ENCODE assay signal across 8 mouse cellular contexts in genomic region chr10:13499331-13499730, GRCm38 (mm10). TPM values are rescaled to one million over a fixed set of nuclear protein-coding genes. Genes with fewer than 3 reads are reported as not detected.
DNase-seq lines count a peak whose midpoint lies in the region; ATAC-seq and TF ChIP-seq lines count a peak whose summit lies in the region.

TSS of gene Fuca2 (plus strand) at chr10:13499540.

- no peak for TF ChIP-seq POLR2A in MEL (IDR thresholded peaks at IDR 0.05; ENCODE audit: control insufficient read depth in 1 of 2, insufficient read depth in 1 of 2, low read depth in 1 of 2, low read length in 2 of 2, poor library complexity in 1 of 2)

- 88% methylated on average over 2 of the region's 2 CpGs for WGBS in forebrain, embryonic 14.5 days
- 81% methylated on average over 2 of the region's 2 CpGs for WGBS in hindbrain, embryonic 10.5 days
- 63% methylated on average over 2 of the region's 2 CpGs for WGBS in liver, embryonic 11.5 days

- peaks cover 0 to 7% of the 10 kb centered on the region in 2 experiments; a peak in 2 of 4 replicates for H3K4me1 ChIP-seq in MEL (ENCODE audit: control insufficient read depth in 1 of 2, insufficient read depth in 2 of 2, low read length in 2 of 2)
- no peaks in the 10 kb centered on the region for H3K4me1 ChIP-seq in forebrain, embryonic 14.5 days (ENCODE audit: control insufficient read depth, insufficient read depth, low read length)
- peaks cover 13% of the 10 kb centered on the region; the same call in 1 of the 2 replicates for H3K4me1 ChIP-seq in hindbrain, embryonic 10.5 days (replicated peaks)
- peaks cover 7% of the 10 kb centered on the region for H3K4me1 ChIP-seq in liver, embryonic 11.5 days (replicated peaks; ENCODE audit: control insufficient read depth, insufficient read depth, low read length)

- H3K79me2 ChIP-seq in MEL (ENCODE audit: control insufficient read depth, insufficient read depth, low read length, poor library complexity): peaks cover 2% of the 10 kb centered on the region; the same call in 1 of the 2 replicates

- H3K36me3 ChIP-seq in MEL (ENCODE audit: control insufficient read depth in 1 of 2, insufficient read depth in 2 of 2, low read length in 2 of 2): peaks cover 0 to 4% of the 10 kb centered on the region in 2 experiments; a peak in 2 of 4 replicates
- H3K36me3 ChIP-seq in forebrain, embryonic 14.5 days (ENCODE audit: control insufficient read depth, insufficient read depth, low read length): no peaks in the 10 kb centered on the region
- H3K36me3 ChIP-seq in hindbrain, embryonic 10.5 days: no peaks in the 10 kb centered on the region
- H3K36me3 ChIP-seq in liver, embryonic 11.5 days (ENCODE audit: control insufficient read depth, insufficient read depth, low read length): peaks cover 3% of the 10 kb centered on the region; the same call in 1 of the 2 replicates

- H3K27me3 ChIP-seq in MEL (ENCODE audit: control insufficient read depth in 1 of 2, insufficient read depth in 2 of 2, low read length in 2 of 2): no peaks in the 10 kb centered on the region; a peak in 1 of 4 replicates
- no peaks in the 10 kb centered on the region for H3K27me3 ChIP-seq in forebrain, embryonic 14.5 days (replicated peaks; ENCODE audit: control insufficient read depth, insufficient read depth, low read length)
- peaks cover 4% of the 10 kb centered on the region for H3K27me3 ChIP-seq in hindbrain, embryonic 10.5 days (ENCODE audit: insufficient read depth, poor library complexity, severe bottlenecking)
- H3K27me3 ChIP-seq in liver, embryonic 11.5 days (replicated peaks; ENCODE audit: control insufficient read depth, insufficient read depth, low read length): no peaks in the 10 kb centered on the region

- peak within 1 kb of the TSS; percentile 86 to 90; a peak in 3 of 4 replicates for H3K4me3 ChIP-seq in MEL (ENCODE audit: control insufficient read depth in 1 of 2, insufficient read depth in 1 of 2, low read depth in 2 of 2, low read length in 2 of 2)
- no peak within 1 kb of the TSS for H3K4me3 ChIP-seq in forebrain, embryonic 14.5 days (ENCODE audit: low read depth, low read length)
- H3K4me3 ChIP-seq in hindbrain, embryonic 10.5 days: no peak within 1 kb of the TSS
- H3K4me3 ChIP-seq in liver, embryonic 11.5 days (ENCODE audit: low read depth, low read length): no peak within 1 kb of the TSS

- no peak for TF ChIP-seq RAD21 in MEL (IDR thresholded peaks at IDR 0.05; ENCODE audit: low read depth, low read length)

- no peak within 1 kb of the TSS for H3K27ac ChIP-seq in MEL (ENCODE audit: control insufficient read depth, low read depth, low read length)
- H3K27ac ChIP-seq in forebrain, embryonic 14.5 days (ENCODE audit: low read depth, low read length): no peak within 1 kb of the TSS
- H3K27ac ChIP-seq in hindbrain, embryonic 10.5 days: no peak within 1 kb of the TSS
- no peak within 1 kb of the TSS for H3K27ac ChIP-seq in liver, embryonic 11.5 days (ENCODE audit: low read depth, low read length)

- no peaks in the 10 kb centered on the region for H3K9me3 ChIP-seq in MEL (replicated peaks; ENCODE audit: insufficient read depth, low read length)
- H3K9me3 ChIP-seq in forebrain, embryonic 14.5 days (replicated peaks; ENCODE audit: control insufficient read depth, low read length): no peaks in the 10 kb centered on the region
- no peaks in the 10 kb centered on the region for H3K9me3 ChIP-seq in hindbrain, embryonic 10.5 days
- no peaks in the 10 kb centered on the region for H3K9me3 ChIP-seq in liver, embryonic 11.5 days (ENCODE audit: control insufficient read depth, low read length)

- peak; percentile 1 to 4 for DNase-seq in B cell, adult 2 months
- DNase-seq in MEL (ENCODE audit: low read depth, low spot score): no peak
- no peak for DNase-seq in forebrain, embryonic 14.5 days (ENCODE audit: low spot score)
- no peak for DNase-seq in hindbrain, embryonic 10.5 days (ENCODE audit: low spot score)
- DNase-seq in liver, embryonic 11.5 days (ENCODE audit: low spot score): no peak
- peak; percentile 11 for DNase-seq in skeletal muscle tissue, adult 2 months (ENCODE audit: low read depth, low spot score)
- no peak for DNase-seq in Muller cell, postnatal 12 days (ENCODE audit: inconsistent ontology term)
- no peak for DNase-seq in kidney, postnatal 4 days

- ATAC-seq in forebrain, embryonic 14.5 days: no peak
- no peak for ATAC-seq in liver, embryonic 11.5 days (replicated peaks; ENCODE audit: low FRiP score)

- no peak within 1 kb of the TSS for H3K4me2 ChIP-seq in forebrain, embryonic 14.5 days (ENCODE audit: low read length)
- H3K4me2 ChIP-seq in liver, embryonic 11.5 days: peak within 1 kb of the TSS; percentile 79; the same call in 1 of the 2 replicates

- TF ChIP-seq CTCF in MEL (IDR thresholded peaks at IDR 0.05 in 2 of 3, conservative IDR thresholded peaks at IDR 0.05 in 1 of 3; ENCODE audit: control insufficient read depth in 1 of 3, insufficient read depth in 1 of 3, low read depth in 2 of 3, low read length in 3 of 3, poor library complexity in 1 of 3, severe bottlenecking in 1 of 3): no peak

- no peak for TF ChIP-seq EP300 in MEL (IDR thresholded peaks at IDR 0.05; ENCODE audit: low read depth in 1 of 2, low read length in 2 of 2)

- H3K9ac ChIP-seq in MEL (ENCODE audit: control insufficient read depth, low read depth, low read length, poor library complexity, severe bottlenecking): peak within 1 kb of the TSS; percentile 95
- H3K9ac ChIP-seq in forebrain, embryonic 14.5 days (ENCODE audit: low read length): no peak within 1 kb of the TSS
- peak within 1 kb of the TSS; percentile 80; the same call in 1 of the 2 replicates for H3K9ac ChIP-seq in liver, embryonic 11.5 days (ENCODE audit: low read depth, low read length)

TF ChIP-seq in MEL, 35 proteins besides CTCF, POLR2A, EP300 and RAD21:
- TF ChIP-seq BHLHE40 (IDR thresholded peaks at IDR 0.05; ENCODE audit: borderline replicate concordance, low read depth, low read length): no peak
- no peak for TF ChIP-seq USF1 (IDR thresholded peaks at IDR 0.05; ENCODE audit: low read depth, low read length)
- TF ChIP-seq NELFE (IDR thresholded peaks at IDR 0.05; ENCODE audit: low read depth, low read length): no peak
- no peak for TF ChIP-seq POLR2AphosphoS2 (IDR thresholded peaks at IDR 0.05; ENCODE audit: low read length)
- no peak for TF ChIP-seq ETS1 (IDR thresholded peaks at IDR 0.05; ENCODE audit: low read depth, low read length)

RNA-seq across cellular contexts. Expression of gene Fuca2, which starts in this region (rescaled TPM):
- total RNA-seq in MEL (2012; rRNA removed): 14.1 and 17.0 TPM in 2 replicates
- polyA plus RNA-seq in MEL (2012; ENCODE audit: insufficient read depth in 1 of 2, insufficient read length in 2 of 2, low read depth in 1 of 2, low replicate concordance in 2 of 2, missing spikeins in 1 of 2): 10 to 100 TPM in 1 of 2 experiments, not detected in 1; 22.6 TPM
- 25.6 and 34.9 TPM in 2 replicates for polyA plus RNA-seq in forebrain, embryonic 14.5 days (2014; fragmentation: Nextera tagmentation; extraction: Ambion mirVana)
- 20.4 and 23.4 TPM in 2 replicates for polyA plus RNA-seq in hindbrain, embryonic 10.5 days (2016; fragmentation: Nextera tagmentation; extraction: Ambion mirVana)
- 85.0 and 90.9 TPM in 2 replicates for polyA plus RNA-seq in liver, embryonic 11.5 days (2014; fragmentation: Nextera tagmentation; extraction: Ambion mirVana)

Comparison
In these comparisons a context has a peak if more than half of its experiments do, and no peak if none do; other contexts are left out.
1. DNase-seq: peak in B cell, adult 2 months (2 of 2) and skeletal muscle tissue, adult 2 months (single experiment); none in MEL (single experiment), forebrain, embryonic 14.5 days (single experiment), hindbrain, embryonic 10.5 days (single experiment), liver, embryonic 11.5 days (single experiment), Muller cell, postnatal 12 days (single experiment) and kidney, postnatal 4 days (0 of 2).
2. H3K4me3 ChIP-seq: peak in MEL (2 of 2); none in forebrain, embryonic 14.5 days (single experiment), hindbrain, embryonic 10.5 days (single experiment) and liver, embryonic 11.5 days (single experiment).